Mouse (Mus musculus): ENCODE measurements around the gene Pdxdc1.

GRCm38 (mm10) chr16:13845031-13845430 lies 57.9 kb downstream of the Pdxdc1 start:
- TF ChIP-seq CTCF (conservative IDR thresholded peaks at IDR 0.05; ENCODE audit: low read length) (no peak), POU5F1 (IDR thresholded peaks at IDR 0.05; ENCODE audit: borderline replicate concordance, low read length) (no peak)

All from E14TG2a.4 (cell line).